Mouse (Mus musculus) heart, postnatal 4 days (tissue): Measurements from ENCODE around the gene Gsg1l. TPM values are rescaled to one million over a fixed set of nuclear protein-coding genes. Genes with fewer than 3 reads are reported as not detected.

ENCODE experiments used
- DNase-seq: peaks from one replicate; pipeline ENCODE4 v3.0.0; 2021
- total RNA-seq, 2 experiments: library from RNA; stranded (reverse); gene quantifications; 2 replicates each; pipeline ENCODE4 v1.2.3; 2021

Gene Gsg1l
- 10 to 100 TPM; 17.6 to 18.8 TPM for total RNA-seq

DNA sequence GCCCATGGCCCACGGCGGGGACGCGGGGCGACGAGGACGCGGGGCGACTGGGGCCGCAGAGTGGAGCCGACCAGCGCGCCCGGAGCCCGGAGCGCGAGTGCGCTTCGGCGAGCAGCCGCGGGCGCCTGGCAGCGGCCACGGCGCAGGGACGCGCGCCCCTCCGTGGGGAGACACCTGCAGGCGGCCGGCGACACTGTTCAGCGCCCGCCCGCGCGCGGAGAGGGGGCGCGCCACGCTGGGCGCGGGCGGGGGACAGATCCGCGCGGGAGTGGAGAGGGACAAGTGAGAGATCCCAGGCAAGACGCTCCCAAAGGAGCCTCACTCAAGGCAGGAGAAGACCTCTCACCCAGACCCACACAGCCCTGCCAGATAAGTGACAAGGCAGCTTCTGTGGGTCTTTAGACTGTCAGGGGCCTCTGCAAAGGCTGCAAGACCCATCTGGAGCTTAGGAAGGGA is at the start of gene Gsg1l:
Gene Gsg1l, minus strand, starts transcription at position 126 of the 456 bp plus-strand sequence.
- DNase-seq, result peak; percentile 47

DNA sequence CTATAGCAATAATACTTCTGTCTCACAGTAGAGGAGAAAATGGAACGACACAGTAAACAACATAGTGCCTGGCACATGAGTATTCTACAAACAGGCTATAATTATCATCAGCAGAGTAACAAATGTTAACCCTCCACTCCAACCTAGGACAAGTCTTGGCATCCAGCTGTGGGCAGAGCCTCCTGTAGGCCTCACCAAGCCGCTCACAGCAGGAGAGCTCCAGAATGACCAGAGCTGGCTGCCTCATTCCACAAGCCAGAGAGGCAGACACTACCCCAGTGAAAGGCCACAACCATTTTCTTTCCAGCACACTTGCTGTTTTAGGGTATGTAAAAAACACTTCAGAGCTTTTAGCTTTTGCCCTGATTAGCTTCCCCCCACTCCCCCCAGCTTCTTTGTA is 45.5 kb upstream of the Gsg1l start:
- DNase-seq, result no peak

DNA sequence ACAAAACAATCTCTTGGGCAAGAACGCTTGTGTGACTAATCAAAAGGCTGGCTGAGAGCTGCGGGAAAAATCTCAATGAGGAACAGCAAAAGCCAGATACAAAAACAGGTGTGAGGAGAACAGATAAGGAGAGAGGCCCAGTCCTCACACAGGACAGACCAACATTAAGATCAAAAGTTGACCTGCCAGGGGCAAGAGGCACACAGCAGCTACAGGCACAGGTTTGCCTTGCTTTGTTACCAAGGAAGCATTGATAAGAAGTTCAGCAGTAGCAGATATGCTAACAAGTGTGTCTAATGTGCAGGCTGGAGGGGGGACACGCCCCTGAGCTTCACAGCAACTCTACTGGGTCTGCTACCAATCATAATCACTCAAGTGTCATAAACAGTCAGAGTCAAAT is 44.3 kb upstream of the Gsg1l start:
- no peak for DNase-seq

DNA sequence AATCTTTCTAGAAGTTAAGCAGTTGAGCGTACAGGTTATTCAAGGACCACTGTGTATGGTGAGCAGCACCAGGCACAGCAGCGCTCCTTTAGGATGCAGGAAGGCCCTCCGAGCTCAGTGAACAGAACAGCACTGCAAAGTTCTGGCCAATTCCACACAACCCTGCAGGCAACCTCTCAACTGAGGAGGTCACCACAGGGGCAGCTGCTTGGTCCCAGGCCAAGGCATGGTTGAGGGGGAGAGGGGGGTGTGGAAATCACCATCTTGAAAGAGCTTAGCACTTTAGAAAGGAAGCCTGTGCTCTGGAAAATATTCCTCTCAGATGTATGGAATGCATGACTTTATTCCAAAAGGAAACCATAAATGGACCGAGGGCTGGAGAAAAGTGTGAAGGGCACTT is 39.3 kb upstream of the Gsg1l start:
- peak; percentile 51 for DNase-seq

DNA sequence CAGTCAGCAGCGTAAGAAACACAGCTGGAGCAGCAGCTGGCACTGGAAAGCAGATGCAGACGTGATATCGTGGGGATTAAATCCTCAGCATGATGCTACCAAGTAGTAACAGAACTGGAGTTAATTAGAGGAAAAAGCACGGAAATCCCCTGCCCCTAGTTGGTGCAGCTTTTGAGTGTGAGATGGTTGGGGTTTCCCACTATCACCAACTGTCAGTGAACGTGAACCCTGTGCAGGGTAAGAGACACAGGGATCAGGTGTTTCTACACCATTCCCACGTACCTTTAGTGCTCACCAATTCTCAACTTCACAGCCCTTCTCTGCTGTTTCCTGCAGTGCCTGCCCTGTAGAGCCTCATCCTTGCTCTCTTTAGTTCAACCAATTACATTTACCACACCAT is 37.6 kb upstream of the Gsg1l start:
- DNase-seq, result no peak

DNA sequence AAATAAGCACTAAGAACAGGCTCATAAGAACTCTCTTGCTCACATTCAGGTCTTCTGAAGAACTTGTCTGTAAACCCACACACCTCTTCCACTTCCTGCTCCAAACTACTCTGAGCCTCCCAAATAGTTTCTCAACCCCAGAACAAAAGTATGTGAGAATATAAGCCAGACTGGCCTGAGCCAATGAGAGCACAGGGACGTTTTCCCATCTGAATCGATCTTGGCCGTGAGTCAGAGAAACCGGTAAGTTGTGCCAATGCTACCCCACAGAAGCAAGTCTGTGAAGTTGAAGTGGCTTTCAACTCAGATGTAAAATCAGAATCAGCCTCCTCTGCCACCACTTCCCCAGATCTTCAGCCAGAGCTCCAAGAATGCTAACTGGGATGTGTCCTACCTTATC is 31.1 kb upstream of the Gsg1l start:
- no peak for DNase-seq

DNA sequence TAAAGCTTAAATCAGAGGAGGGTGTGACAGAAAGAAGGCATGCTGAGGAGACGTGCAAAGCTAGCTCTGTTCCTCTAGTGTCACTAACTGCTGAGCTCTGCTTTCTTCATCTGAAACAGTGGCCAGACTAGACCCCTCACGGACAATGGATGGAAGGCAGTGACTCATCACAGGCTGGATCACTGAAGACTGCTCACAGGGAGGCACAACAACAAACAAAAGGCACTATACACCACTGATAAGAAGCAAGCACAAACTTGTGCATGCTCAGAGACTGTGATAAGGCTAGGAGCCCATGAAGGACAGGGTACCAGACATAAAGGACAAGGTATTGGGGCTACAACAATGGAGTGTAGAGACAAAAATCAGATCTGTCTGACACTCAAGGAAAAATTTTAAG is 29.0 kb upstream of the Gsg1l start:
- no peak for DNase-seq

DNA sequence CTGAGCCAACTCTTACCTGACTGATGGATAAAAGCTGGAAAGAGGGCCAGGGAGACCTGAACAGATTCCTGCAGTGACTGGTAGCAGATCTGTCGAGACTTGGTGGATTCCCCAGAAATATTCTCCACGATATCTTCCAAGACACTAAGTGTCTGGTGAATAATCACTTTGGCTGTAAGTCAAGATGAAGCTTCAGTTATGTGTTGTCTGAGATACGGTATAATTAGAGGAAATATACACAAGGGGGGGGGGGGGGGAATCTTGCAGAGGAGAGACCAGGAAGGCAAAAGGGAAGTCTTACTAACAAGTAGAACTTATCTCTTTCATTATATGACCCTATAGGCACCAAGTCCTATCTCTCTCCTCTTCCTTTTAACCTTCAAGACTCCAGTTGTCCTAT is 27.7 kb upstream of the Gsg1l start:
- DNase-seq, result no peak

DNA sequence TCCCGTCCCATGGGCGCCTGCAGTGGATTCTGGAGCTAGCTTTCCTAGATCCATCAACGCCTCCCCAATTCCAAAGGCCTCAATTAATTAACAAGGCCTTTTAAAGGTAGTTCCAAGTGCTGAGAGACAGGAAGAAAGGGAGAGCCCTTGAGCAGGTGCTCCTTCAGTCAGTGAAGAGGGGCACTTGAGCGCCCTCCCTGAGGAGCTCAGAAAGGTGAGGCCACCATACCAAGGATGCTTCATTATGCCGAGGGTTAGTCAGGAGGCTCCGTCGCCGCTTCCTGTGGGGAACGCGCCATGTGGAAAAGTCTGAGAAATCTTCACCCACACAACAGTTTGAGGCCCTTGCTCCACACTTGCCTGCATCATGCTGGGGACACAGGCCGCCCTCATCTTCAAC is 18.2 kb upstream of the Gsg1l start:
- DNase-seq, result no peak

DNA sequence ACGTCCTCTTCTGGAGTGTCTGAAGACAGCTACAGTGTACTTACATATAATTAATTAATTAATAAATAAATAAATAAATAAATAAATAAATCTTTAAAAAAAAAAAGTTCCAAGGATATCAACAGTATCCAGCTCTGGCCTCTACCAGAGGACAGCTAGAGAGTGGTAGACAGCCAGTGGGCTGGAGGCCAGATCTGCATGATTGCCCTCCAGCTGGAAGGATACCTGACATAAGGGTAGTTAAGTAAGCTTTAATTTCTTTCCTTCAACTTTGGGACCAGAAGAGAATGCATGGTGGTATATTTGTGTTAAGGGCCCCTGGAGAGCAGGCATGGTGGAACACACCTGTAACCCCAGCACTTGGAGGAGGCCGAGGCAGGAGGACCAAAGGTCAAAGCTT is 17.6 kb upstream of the Gsg1l start:
- DNase-seq, result no peak

DNA sequence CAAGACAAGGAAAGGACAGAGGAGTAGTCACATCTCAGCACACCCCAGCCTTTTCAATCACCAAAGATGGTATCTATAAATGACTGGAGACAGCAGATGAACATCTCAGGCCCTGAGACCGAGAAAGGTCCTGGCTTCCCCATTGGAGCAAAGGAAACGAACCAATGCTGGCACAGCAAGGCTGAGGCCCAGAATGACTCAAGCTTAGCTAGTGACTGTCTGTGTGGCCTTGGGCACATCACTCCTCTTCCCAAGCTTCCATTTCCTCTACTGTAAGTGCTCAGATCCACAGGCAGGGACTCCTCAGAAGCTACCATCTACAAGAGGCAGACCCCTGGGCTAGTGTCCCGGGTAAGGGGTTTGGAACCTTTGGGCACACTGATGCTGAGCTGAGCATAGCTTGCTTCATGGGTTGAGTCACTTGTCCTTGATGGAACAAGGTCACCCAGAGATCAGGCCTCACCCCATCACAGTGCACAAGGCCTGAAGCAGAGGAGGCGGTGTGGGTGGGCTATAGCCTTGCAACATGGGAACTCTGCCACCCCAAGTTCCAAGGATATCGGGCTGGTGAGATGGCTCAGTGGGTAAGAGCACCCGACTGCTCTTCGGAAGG is 17.1 kb upstream of the Gsg1l start:
- DNase-seq, result no peak

DNA sequence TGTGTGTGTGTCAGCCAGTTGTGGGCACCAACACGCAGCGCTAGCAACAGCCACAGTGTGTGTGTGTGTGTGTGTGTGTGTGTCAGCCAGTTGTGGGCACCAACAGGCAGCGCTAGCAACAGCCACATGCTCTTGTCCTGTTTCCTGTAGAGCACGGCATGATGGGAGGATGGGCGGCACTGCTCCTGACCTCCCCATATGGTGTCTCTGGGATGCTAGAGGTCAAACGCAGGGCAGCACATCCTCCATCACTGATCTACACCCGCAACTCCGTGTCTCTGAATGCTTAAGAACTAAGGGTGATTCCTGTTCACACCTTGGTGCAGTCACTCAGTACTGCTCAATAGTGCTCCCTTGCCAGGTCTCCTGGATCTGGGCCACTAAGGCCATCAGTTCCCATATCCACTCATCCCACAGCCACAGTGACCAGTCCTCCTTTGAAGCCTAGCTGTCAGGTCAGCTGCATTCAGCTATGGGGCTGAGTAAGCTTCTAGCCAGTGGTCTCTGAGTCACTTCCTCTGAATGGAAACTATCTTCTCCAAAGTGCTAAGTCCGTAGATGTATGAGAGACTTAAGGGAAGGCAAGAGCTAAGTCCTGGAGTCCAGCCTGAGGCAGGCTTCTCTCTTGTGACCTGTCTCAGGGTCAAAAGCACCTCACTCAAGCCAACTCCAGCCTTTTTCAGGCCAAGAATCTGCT is 15.2 kb upstream of the Gsg1l start:
- no peak for DNase-seq

DNA sequence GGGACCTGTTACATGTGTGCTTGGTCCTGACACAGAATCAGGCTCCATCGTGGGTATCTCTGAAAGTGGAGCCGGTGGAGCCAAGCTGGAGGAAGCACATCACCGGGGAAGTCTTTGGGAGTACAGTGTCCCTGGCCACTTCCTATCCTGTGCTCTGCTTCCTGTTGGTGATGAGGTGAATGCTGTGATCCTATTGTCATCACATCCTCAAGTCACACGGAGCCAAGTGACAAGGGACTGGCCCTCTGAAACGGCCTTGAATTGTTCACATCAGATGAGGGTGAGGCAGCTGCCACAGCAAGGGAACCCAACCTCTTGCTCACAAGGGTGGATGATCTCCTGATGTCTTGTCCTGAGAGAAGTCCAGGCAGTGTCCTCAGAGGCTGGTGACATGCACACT is 14.4 kb upstream of the Gsg1l start:
- no peak for DNase-seq

DNA sequence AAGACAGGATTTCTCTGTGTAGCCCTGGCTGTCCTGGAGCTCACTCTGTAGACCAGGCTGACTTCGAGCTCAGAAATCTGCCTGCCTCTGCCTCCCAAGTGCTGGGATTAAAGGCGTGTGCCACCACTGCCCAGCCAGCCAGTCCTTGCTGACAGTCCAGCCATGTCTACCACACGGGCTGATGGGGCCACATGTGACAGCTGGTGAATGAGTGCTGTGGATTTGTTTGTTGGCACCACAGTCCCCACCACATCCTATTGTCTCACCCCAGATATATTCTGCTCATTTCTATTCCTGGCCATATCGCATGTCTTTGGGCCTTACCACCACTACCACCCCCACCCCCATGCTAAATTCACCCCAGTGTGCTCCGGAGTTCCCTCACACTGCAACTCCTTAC is 12.5 kb upstream of the Gsg1l start:
- DNase-seq, result no peak

DNA sequence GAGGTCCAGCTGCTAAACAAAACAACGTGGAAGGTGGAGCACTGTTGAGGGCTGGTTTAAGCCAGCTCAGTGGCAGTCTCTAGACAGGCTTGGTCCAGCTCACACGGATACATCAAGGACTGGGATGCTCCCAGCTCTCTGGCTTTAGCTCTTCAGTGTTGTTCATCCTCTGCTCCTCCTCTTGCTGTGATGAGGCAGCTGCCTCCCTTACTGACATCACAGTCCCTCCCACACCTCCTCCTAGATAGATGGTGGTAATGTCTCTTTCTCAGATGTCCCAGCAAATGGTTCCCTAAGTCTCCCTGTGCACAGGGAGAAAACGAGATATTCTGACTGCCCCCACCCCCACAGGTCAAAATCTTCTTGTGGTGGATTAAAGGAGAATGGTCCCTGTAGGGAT is 11.0 kb upstream of the Gsg1l start:
- DNase-seq, result no peak

DNA sequence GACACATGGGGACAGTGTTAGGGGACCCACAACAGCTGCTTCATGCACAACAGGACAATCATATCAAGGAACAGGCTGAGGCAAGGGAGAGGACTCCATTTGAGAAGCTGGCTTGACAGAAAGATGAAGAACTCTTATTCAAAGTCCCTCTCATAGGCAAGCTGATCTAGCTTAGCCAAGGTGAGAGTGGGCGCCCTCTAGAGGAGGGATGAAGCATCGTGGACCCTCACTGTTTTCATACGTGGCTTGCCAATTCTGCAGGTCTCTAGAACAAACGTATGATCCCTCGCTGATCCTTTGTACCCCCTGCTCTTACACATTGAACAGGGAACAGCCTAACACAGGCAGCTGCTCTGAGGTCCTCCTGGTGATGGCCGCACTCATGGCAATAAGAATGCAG is 7.6 kb upstream of the Gsg1l start:
- peak; percentile 74 for DNase-seq

DNA sequence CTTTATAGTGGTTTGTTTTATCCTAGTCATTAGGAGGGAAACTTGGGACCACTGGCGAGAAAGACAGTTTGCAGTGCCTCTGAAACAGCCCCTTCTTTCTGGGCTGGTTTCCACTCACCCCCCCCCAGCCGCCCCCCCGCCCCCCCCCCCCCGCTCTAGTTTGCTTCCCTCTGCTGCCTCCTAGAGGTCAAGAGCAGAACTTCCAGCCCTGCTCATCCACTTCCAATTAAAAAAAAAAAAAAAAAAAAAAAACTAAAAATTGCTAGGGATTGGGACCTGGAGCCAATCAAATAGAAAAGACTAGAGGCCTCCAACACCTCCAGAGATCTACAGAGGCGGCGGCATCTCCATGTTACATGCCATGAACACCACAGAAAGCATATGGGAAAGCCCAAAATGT is 5.9 kb upstream of the Gsg1l start:
- DNase-seq, result peak; percentile 45

DNA sequence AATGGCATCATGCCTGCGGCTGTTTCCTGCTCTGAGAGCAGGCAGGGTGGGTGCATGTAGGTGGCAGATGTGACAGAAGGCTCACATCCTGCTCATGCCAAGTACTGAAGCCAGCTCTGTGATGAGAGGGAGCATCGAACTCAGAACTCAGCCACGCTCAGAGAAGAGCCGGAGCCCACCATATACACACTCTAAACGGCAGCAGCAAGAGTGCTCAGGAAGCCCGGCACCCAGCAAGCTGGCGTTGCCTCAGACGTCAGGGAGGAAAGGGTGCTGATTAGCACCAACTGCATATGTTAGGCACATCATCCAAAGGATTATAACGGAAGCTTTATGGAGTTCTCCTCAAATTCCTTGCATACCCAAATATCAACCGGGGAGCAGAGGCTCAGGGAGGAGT is 5.4 kb upstream of the Gsg1l start:
- DNase-seq, result no peak

DNA sequence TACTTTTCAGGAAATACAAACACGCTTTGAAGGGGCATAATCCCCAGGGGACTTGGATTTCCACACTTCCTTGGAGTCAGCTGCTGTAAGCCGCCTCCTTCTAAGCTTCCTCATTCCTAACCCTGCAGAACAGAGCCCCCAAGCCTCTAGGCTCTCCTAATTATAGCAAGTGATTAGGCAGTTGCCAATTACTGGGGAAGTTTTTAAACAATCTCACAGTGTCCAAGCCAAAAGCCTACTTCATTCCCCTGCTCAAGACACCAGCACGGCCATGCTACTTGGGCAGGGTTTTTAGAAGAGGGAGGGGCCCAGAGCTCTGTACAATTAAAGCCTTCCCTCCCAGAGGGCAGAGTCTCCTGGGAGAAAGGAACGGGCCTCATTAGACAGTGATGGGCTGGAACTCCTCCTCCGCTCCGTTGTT is 4.1 kb upstream of the Gsg1l start:
- no peak for DNase-seq

DNA sequence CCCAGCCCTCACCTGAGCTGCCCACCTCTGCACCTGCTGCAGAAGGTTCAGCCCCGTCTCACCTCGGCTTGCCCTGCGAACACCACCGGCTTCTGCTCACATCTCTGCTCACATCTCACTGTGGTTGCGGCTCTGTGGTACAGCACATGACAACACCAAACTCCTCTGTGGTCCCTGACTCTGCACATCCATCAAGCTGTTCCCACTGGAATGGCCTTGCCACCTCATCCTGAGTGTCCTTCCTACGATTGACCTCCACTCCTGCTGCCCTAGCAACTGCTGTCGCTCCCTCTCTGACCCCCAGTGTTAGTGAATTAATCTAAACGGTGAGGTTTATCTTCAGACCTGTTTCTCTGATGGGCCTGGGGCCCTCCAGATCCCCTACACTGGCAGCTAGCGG is 2.9 kb upstream of the Gsg1l start:
- DNase-seq, result no peak

DNA sequence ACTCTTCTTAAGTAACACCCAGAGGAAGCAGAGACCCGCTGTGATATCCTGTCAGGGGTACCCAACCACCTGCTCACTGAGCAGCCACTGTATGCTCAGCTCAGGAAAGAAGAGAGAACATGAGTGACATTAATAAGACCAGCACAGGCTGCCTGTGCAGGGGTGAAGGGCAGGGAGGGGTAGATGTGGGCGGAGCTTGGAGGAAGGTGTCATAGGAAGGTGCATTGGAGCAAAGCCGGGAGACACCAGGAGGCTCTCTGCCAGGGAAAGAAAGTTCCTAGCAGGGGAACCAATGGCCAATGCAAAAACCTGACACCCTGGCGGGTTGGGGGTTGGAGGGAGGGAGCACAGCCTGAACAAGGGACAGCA is 1.8 kb upstream of the Gsg1l start:
- DNase-seq, result no peak

DNA sequence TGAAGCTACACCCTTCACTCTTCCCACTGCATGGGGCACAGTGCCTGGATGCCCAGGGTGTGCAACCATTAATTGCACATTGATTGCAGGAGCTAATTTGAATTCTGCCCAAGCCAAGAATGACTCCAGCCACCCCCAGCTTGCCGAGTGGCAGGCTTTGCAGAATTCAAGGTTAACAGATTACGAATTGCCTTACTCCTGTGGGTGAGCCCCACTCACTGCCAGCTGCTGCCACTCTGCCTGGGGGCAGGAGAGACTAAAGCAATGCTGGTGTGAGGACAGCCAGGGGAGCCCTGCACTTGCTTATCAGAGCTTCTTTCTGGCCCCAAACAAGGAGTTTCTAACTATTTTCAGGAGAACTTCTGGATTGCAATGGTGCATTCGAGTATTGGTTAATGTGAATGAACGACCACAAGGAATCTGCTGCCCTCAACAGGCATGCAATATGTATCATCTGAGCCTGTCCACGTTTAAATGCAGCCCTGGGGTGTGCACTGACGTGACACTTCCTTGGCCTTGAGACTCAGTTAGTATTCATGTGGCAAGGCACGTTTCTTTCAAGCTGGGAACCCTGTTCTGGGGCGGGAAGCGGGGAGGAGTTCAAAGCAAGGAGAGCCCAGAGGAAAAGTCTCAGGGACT is 1.2 kb upstream of the Gsg1l start:
- DNase-seq, result no peak

DNA sequence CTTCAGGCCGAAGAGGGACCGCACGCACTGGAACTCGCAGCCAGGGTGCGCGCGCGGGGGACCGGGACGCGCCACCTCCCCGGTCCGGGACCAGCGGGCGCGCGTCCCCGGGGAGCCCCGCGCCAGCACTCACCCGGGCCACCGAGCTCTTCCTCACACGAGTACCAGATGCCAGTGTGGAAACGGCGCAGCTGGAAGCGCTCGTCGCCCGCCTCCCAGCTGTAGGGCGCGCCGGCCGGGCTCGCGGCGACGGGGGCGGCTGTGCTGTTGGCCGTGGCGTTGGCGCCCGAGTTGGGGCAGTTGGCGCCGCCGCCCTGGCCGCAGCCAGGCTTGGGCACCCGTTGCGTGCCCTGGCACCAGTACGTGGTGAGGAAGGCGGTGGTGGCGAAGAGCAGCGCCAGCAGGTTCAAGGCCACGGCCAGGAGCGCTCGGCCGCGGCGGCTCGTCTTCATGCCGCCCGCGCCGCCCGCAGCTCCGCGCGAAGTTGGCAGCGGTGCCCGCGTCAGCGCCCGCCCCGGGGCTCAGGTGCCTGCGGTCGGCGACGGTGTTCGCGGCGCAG is 405 bp downstream of the Gsg1l start:
- DNase-seq, result peak; percentile 36
